Mouse (Mus musculus) forebrain, embryonic 13.5 days (tissue): ENCODE results near the gene Stk35. TPM values are rescaled to one million over a fixed set of nuclear protein-coding genes. Genes with fewer than 3 reads are reported as not detected.

Experiments used
- ATAC-seq: fragments of 200-750 bp; cut with Nextera tagmentation; 2 replicates; pipeline ENCODE4 v1.8.0; 2017
- H3K27ac ChIP-seq: fragments of 300-500 bp; sonication (generic); 2 replicates; pipeline ENCODE4 v1.5.1; 2015; ENCODE audit warnings: inconsistent platforms, mild to moderate bottlenecking, moderate library complexity
- H3K27me3 ChIP-seq: fragments of 300-500 bp; sonication (generic); 2 replicates; pipeline ENCODE4 v1.6.1; 2015; ENCODE audit warnings: mild to moderate bottlenecking, inconsistent platforms
- H3K36me3 ChIP-seq: fragments of 300-500 bp; sonication (generic); 2 replicates; pipeline ENCODE4 v1.6.1; 2015; ENCODE audit warnings: mild to moderate bottlenecking, inconsistent platforms; ENCODE audit not compliant: poor library complexity, severe bottlenecking
- H3K4me1 ChIP-seq: fragments of 300-500 bp; sonication (generic); 2 replicates; pipeline ENCODE4 v1.6.1; 2015; ENCODE audit warnings: inconsistent platforms
- H3K4me2 ChIP-seq: fragments of 300-500 bp; sonication (generic); 2 replicates; pipeline ENCODE4 v1.6.1; 2015; ENCODE audit warnings: inconsistent platforms, mild to moderate bottlenecking, moderate library complexity
- H3K4me3 ChIP-seq: fragments of 300-500 bp; sonication (generic); 2 replicates; pipeline ENCODE4 v1.5.1; 2015; ENCODE audit warnings: mild to moderate bottlenecking, inconsistent platforms
- H3K9ac ChIP-seq: fragments of 300-500 bp; sonication (generic); 2 replicates; pipeline ENCODE4 v1.6.1; 2015; ENCODE audit warnings: mild to moderate bottlenecking, inconsistent platforms
- H3K9me3 ChIP-seq: fragments of 300-500 bp; sonication (generic); replicated peaks from 2 replicates; pipeline ENCODE4 v1.6.1; 2016; ENCODE audit warnings: inconsistent platforms
- WGBS: fragments of 180-500 bp; shearing (Covaris S2); methylation state at CpG from one replicate; pipeline ENCODE4 v1.1.7; 2015; 5-methylcytosine and 5-hydroxymethylcytosine counted together
- polyA plus RNA-seq: library from polyadenylated mRNA; unstranded; fragments of >200 nt; fragmentation: Nextera tagmentation; extraction: Ambion mirVana; gene quantifications from 2 replicates; pipeline ENCODE4 v1.2.1, GENCODE M21; 2015

The Stk35 gene
- polyA plus RNA-seq, 1 experiment from 2014 or later: 9.4 TPM

DNA sequence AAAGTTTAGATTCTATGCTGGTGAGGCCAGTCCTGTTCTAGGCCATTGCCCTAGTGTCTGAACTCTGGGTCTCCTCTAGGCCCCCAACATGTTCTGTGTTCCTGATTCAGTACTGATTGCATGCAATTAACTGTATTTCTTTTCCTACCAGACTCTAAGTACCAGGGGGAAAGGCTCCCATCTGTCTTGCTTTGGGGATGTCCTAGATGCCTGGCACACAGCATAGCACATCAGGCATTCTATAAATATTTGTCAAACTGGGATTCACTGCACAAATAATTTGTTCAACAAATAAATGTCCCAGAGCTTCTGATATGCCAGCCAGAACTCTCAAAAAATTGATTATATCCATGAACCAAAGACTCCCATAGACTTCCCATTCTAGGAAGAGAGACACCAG, 76.6 kb downstream of the Stk35 start:
- Histone ChIP-seq H3K9me3 (no peaks in the 10 kb centered on the region), H3K27me3 (no peaks in the 10 kb centered on the region), H3K4me3 (no peak overlapping the region), H3K27ac (no peak overlapping the region), H3K4me1 (peaks cover 12% of the 10 kb centered on the region), H3K4me2 (no peak overlapping the region), H3K36me3 (no peaks in the 10 kb centered on the region), H3K9ac (no peak overlapping the region)
- ATAC-seq: no peak

DNA sequence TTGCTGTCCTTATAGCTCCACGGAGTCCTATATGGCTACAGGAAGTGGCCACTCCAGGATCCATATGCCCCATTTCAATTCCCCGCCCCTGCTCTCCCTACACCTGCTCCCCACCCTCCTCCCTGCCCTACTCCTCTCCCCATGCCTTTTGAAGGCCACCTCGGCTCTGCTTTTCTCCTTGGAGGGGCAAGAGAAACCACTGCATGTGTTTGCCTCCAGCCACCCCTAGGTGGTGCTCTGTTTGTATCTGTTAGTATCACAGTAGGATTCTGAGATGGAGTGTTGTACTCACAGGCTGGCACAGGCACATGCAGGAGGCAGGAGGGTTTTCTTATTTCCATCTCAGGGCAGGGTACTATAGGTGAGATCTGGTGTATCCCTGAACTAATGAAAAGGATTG, 79.5 kb downstream of the Stk35 start:
- H3K27me3 ChIP-seq: no peaks in the 10 kb centered on the region
- H3K4me1 ChIP-seq: no peaks in the 10 kb centered on the region
- no peaks in the 10 kb centered on the region for H3K36me3 ChIP-seq
- no peak overlapping the region for H3K27ac ChIP-seq
- H3K9ac ChIP-seq: no peak overlapping the region
- 45% methylated on average over 3 of the region's 3 CpGs for WGBS
- H3K9me3 ChIP-seq: no peaks in the 10 kb centered on the region
- no peak overlapping the region for H3K4me2 ChIP-seq
- peak; percentile 67 for ATAC-seq
- no peak overlapping the region for H3K4me3 ChIP-seq

DNA sequence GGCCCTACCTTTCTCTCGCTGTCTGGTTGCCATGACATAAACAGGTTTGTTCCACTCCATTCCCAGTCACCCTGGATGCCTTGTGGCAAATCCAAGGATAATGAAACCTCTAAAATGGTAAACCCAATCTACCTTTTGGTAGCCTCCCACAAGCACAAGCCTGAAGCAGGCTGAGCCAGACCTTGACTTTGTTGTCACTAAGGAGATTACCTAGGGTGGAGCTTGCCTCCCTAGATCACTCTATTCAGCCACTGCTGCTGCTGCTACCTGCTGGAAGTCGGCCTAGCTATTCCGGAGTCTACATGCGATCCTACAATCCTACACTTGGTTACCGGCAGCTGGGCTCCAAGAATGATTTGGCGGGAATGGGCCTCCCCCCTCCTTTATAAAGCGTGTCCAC, 79.9 kb downstream of the Stk35 start:
- Histone ChIP-seq H3K27ac (no peak overlapping the region), H3K27me3 (no peaks in the 10 kb centered on the region), H3K36me3 (no peaks in the 10 kb centered on the region), H3K9ac (no peak overlapping the region), H3K4me1 (no peaks in the 10 kb centered on the region), H3K4me3 (no peak overlapping the region), H3K9me3 (no peaks in the 10 kb centered on the region), H3K4me2 (no peak overlapping the region)
- 80% methylated on average over 7 of the region's 7 CpGs for WGBS
- ATAC-seq: no peak

DNA sequence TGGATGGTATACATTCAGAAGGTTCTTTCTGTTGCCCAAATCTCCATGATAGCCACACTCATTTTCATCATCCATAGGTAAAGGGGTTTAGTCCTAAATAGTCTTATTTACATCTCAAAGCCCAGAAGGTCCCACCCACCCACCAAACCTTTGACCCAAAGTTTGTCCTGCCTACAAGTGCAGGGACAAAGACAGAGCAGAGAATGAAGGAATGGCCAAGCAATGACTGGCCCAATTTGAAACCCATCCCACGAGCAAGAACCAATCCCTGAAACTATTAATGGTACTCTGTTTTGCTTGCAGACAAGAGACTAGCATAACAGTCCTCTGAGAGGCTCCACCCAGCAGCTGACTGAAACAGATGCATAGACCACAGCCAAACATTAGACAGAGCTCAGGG, 81.6 kb downstream of the Stk35 start:
- Histone ChIP-seq H3K36me3 (no peaks in the 10 kb centered on the region), H3K4me1 (no peaks in the 10 kb centered on the region), H3K9ac (no peak overlapping the region), H3K4me3 (no peak overlapping the region), H3K4me2 (no peak overlapping the region), H3K27me3 (no peaks in the 10 kb centered on the region), H3K9me3 (no peaks in the 10 kb centered on the region), H3K27ac (no peak overlapping the region)
- WGBS: 53% methylated on average over 1 of the region's 1 CpGs
- no peak for ATAC-seq

Other genes with a start within 250 kb of the Stk35 start
- 16.9 and 19.5 TPM in 2 replicates for gene Sirpa, start 207.7 kb upstream of the Stk35 start, polyA plus RNA-seq
- 2.4 and 2.8 TPM in 2 replicates for gene Pdyn, start 100.7 kb upstream of the Stk35 start, polyA plus RNA-seq
- not detected in 2 replicates for gene Tgm3, start 211.8 kb downstream of the Stk35 start, polyA plus RNA-seq